Mouse (Mus musculus) embryonic facial prominence, embryonic 15.5 days (tissue): ENCODE results near the gene Lrp4. TPM values are rescaled to one million over a fixed set of nuclear protein-coding genes. Genes with fewer than 3 reads are reported as not detected.

Experiments used
- ATAC-seq: fragments of 200-750 bp; cut with Nextera tagmentation; 2 replicates; pipeline ENCODE4 v1.8.0; 2017; ENCODE audit warnings: low read depth, moderate TSS enrichment; ENCODE audit not compliant: insufficient number of reproducible peaks, low FRiP score, low TSS enrichment
- H3K27ac ChIP-seq: fragments of 300-500 bp; sonication (generic); replicated peaks from 2 replicates; pipeline ENCODE4 v1.5.1; 2015; ENCODE audit warnings: mild to moderate bottlenecking, inconsistent platforms
- H3K27me3 ChIP-seq: fragments of 300-500 bp; sonication (generic); 2 replicates; pipeline ENCODE4 v1.6.1; 2015; ENCODE audit warnings: inconsistent platforms
- H3K36me3 ChIP-seq: fragments of 300-500 bp; sonication (generic); 2 replicates; pipeline ENCODE4 v1.6.1; 2015; ENCODE audit warnings: mild to moderate bottlenecking, inconsistent platforms
- H3K4me1 ChIP-seq: fragments of 300-500 bp; sonication (generic); 2 replicates; pipeline ENCODE4 v1.6.1; 2015; ENCODE audit warnings: inconsistent platforms
- H3K4me2 ChIP-seq: fragments of 300-500 bp; sonication (generic); replicated peaks from 2 replicates; pipeline ENCODE4 v1.6.1; 2015; ENCODE audit warnings: mild to moderate bottlenecking, inconsistent platforms
- H3K4me3 ChIP-seq: fragments of 300-500 bp; sonication (generic); replicated peaks from 2 replicates; pipeline ENCODE4 v1.5.1; 2015; ENCODE audit warnings: mild to moderate bottlenecking, inconsistent platforms
- H3K9ac ChIP-seq: fragments of 300-500 bp; sonication (generic); 2 replicates; pipeline ENCODE4 v1.6.1; 2015; ENCODE audit warnings: inconsistent platforms
- H3K9me3 ChIP-seq: fragments of 300-500 bp; sonication (generic); replicated peaks from 2 replicates; pipeline ENCODE4 v1.6.1; 2016; ENCODE audit warnings: inconsistent platforms
- WGBS: fragments of 180-500 bp; shearing (Covaris S2); methylation state at CpG from one replicate; pipeline ENCODE4 v1.1.7; 2015; 5-methylcytosine and 5-hydroxymethylcytosine counted together
- polyA plus RNA-seq: library from polyadenylated mRNA; unstranded; fragments of >200 nt; fragmentation: Nextera tagmentation; extraction: Ambion mirVana; gene quantifications from 2 replicates; pipeline ENCODE4 v1.2.1, GENCODE M21; 2015

Gene Lrp4
- polyA plus RNA-seq, 1 experiment from 2014 or later: 11.1 TPM

DNA sequence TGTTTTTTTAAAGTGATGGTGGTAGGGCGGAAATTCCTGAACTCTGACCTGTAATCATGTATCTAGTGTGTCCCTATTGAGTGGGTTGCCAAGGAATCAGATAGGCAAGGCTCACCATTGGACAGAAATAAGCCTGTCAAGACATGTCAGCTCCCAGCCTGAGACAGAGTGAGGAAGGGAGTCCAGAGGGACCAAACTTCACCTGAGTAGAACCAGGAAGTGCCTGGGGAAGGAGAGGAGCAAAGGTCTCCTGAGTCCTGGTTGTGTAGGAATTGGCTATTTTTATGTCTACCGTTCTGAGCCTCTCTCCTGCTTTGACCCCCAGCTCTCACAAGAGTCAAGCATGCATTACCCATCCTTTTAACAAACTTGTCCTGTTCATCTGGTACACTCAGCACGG is 8.6 kb downstream of the Lrp4 start:
- WGBS: 80% methylated on average over 3 of the region's 3 CpGs
- Histone ChIP-seq H3K4me3 (no peak overlapping the region), H3K27me3 (no peaks in the 10 kb centered on the region), H3K4me2 (no peak overlapping the region), H3K9ac (no peak overlapping the region), H3K27ac (no peak overlapping the region), H3K36me3 (no peaks in the 10 kb centered on the region; the same call in 1 of the 2 replicates), H3K9me3 (no peaks in the 10 kb centered on the region), H3K4me1 (peaks cover 34% of the 10 kb centered on the region)
- ATAC-seq: no peak

- Histone ChIP-seq H3K4me3 (no peak overlapping the region), H3K4me1 (peaks cover 18% of the 10 kb centered on the region), H3K9ac (no peak overlapping the region), H3K4me2 (no peak overlapping the region), H3K9me3 (no peaks in the 10 kb centered on the region), H3K27ac (peak overlapping the region; percentile 17; the same call in 1 of the 2 replicates), H3K36me3 (peaks cover 4% of the 10 kb centered on the region), H3K27me3 (no peaks in the 10 kb centered on the region)
- 55% methylated on average over 8 of the region's 8 CpGs for WGBS
- no peak for ATAC-seq
These were observed 10.3 kb downstream of the Lrp4 start for GRCm38 (mm10) chr2:91467613-91468012.

DNA sequence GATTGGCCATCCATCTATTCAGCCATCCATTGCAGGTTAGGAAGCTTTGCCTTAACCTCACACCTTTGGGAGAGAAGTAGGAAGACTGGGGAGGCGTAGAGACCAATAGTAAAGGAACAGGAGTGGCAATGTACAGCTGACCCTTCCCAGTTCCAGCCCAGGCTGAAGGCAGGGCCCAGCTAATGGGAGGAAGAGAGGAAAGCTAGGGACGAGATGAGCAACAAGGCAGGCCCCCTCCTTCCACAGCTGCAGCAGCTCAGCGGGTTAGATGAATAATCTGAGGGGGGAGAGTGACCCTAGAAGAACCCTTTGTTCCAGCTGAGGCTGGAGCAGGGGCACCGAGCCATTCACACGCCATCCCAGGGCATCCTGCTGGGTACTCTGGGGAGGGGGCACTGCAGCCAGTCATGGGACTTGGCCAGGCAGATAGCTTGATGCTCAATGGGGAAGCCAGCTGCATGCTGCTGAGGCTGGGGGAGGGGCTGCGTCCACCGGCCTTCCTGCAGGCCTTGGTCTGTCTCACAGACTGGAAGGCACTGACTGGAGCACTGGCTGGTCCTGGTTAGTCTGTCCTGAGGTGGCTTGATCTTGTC is 12.8 kb downstream of the Lrp4 start:
- no peak overlapping the region for H3K4me3 ChIP-seq
- peaks cover 30% of the 10 kb centered on the region for H3K36me3 ChIP-seq
- peaks cover 14% of the 10 kb centered on the region; the same call in 1 of the 2 replicates for H3K4me1 ChIP-seq
- ATAC-seq: no peak
- H3K27ac ChIP-seq: no peak overlapping the region
- no peak overlapping the region for H3K9ac ChIP-seq
- no peaks in the 10 kb centered on the region for H3K9me3 ChIP-seq
- H3K4me2 ChIP-seq: no peak overlapping the region
- H3K27me3 ChIP-seq: no peaks in the 10 kb centered on the region
- WGBS: 47% methylated on average over 7 of the region's 7 CpGs

DNA sequence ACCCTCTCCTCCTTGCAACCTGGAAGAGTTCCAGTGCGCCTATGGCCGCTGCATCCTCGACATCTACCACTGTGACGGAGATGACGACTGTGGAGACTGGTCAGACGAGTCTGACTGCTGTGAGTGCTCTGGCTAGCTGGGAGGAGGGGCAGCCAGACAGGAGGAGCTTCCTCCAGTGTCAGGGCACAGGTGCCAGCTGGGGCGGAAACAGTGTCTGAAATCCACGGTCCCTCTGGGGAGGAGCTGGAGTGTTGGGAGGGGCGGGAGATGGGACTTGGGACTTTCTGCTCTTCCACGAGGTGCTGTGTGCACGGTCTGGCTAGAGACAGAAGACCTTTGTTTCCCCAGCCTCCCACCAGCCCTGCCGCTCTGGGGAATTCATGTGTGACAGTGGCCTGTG is 17.0 kb downstream of the Lrp4 start:
- 45% methylated on average over 12 of the region's 12 CpGs for WGBS
- Histone ChIP-seq H3K27ac (peak overlapping the region; percentile 45; the same call in 1 of the 2 replicates), H3K4me3 (no peak overlapping the region), H3K9me3 (no peaks in the 10 kb centered on the region), H3K4me1 (peaks cover 15% of the 10 kb centered on the region), H3K36me3 (peaks cover 70% of the 10 kb centered on the region), H3K9ac (no peak overlapping the region), H3K4me2 (no peak overlapping the region), H3K27me3 (no peaks in the 10 kb centered on the region)
- ATAC-seq: peak; percentile 53; the same call in 1 of the 2 replicates

DNA sequence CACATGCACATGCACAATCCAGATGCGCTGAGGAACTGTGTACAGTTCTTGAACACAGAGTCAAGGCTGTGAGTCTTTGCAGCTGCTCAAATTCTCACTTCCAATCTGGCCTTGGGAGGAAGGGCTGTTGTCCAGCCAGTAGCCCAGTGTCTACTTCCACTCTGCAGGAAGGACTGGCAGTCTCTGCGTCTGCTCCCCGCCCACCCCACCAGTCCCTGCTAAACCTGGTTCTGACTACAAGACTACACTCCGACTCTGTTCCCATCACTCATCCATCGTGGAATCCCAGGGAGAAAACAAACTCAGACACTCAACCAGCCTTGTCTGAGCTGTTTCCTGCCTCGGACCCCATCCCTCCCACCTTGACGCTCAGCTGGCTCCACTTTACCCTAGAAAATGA is 18.5 kb downstream of the Lrp4 start:
- Histone ChIP-seq H3K27me3 (no peaks in the 10 kb centered on the region), H3K9ac (no peak overlapping the region), H3K27ac (0 out of 2 replicates have a peak overlapping the region, but pooled peaks have one; percentile 3), H3K4me3 (no peak overlapping the region), H3K4me2 (no peak overlapping the region), H3K9me3 (no peaks in the 10 kb centered on the region), H3K36me3 (peaks cover 82% of the 10 kb centered on the region), H3K4me1 (peaks cover 15% of the 10 kb centered on the region)
- ATAC-seq: no peak
- 58% methylated on average over 7 of the region's 7 CpGs for WGBS

DNA sequence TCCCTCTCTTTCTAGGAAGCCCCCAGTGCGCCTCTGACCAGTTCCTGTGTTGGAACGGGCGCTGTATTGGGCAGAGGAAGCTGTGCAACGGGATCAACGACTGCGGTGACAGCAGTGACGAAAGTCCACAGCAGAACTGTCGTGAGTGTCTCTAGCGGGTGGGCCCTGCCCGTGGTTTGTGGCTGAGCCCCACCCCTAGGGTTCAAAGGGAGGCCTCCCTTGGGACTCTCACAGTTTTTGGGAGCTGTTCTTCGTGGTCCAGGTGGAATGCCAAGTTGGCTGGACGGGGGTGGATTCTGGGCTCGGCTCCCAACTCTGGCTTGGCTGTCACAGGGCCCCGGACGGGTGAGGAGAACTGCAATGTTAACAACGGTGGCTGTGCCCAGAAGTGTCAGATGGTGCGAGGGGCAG is 18.9 kb downstream of the Lrp4 start:
- H3K4me1 ChIP-seq: peaks cover 15% of the 10 kb centered on the region
- peak overlapping the region; percentile 3; the same call in 1 of the 2 replicates for H3K27ac ChIP-seq
- H3K9me3 ChIP-seq: no peaks in the 10 kb centered on the region
- WGBS: 58% methylated on average over 17 of the region's 17 CpGs
- ATAC-seq: 0 out of 2 replicates have a peak, but pooled peaks have one; percentile 26
- peaks cover 82% of the 10 kb centered on the region for H3K36me3 ChIP-seq
- H3K4me3 ChIP-seq: no peak overlapping the region
- H3K27me3 ChIP-seq: no peaks in the 10 kb centered on the region
- H3K9ac ChIP-seq: no peak overlapping the region
- no peak overlapping the region for H3K4me2 ChIP-seq

GRCm38 (mm10) chr2:91476841-91477240 is 19.5 kb downstream of the Lrp4 start:
- Histone ChIP-seq H3K4me1 (peaks cover 15% of the 10 kb centered on the region), H3K9me3 (no peaks in the 10 kb centered on the region), H3K4me2 (no peak overlapping the region), H3K36me3 (peaks cover 85% of the 10 kb centered on the region), H3K4me3 (no peak overlapping the region), H3K9ac (no peak overlapping the region), H3K27ac (no peak overlapping the region), H3K27me3 (no peaks in the 10 kb centered on the region)
- WGBS: 65% methylated on average over 7 of the region's 7 CpGs
- ATAC-seq: no peak

- Histone ChIP-seq H3K27me3 (no peaks in the 10 kb centered on the region), H3K4me2 (no peak overlapping the region), H3K9ac (no peak overlapping the region), H3K27ac (no peak overlapping the region), H3K4me3 (no peak overlapping the region), H3K9me3 (no peaks in the 10 kb centered on the region), H3K36me3 (peaks cover 79% of the 10 kb centered on the region), H3K4me1 (peaks cover 7% of the 10 kb centered on the region)
- no peak for ATAC-seq
- WGBS: 91% methylated on average over 9 of the region's 9 CpGs
These were observed 23.1 kb downstream of the Lrp4 start for GRCm38 (mm10) chr2:91480399-91480801.

- Histone ChIP-seq H3K4me3 (no peak overlapping the region), H3K9me3 (no peaks in the 10 kb centered on the region), H3K4me2 (no peak overlapping the region), H3K4me1 (peaks cover 7% of the 10 kb centered on the region), H3K36me3 (peaks cover 79% of the 10 kb centered on the region), H3K27me3 (no peaks in the 10 kb centered on the region), H3K27ac (no peak overlapping the region), H3K9ac (no peak overlapping the region)
- 58% methylated on average over 6 of the region's 6 CpGs for WGBS
- no peak for ATAC-seq
These were observed 23.6 kb downstream of the Lrp4 start for GRCm38 (mm10) chr2:91480805-91481514.

- Histone ChIP-seq H3K4me3 (no peak overlapping the region), H3K27me3 (no peaks in the 10 kb centered on the region), H3K27ac (no peak overlapping the region), H3K4me1 (no peaks in the 10 kb centered on the region), H3K9me3 (no peaks in the 10 kb centered on the region), H3K36me3 (peaks cover 75% of the 10 kb centered on the region), H3K4me2 (no peak overlapping the region), H3K9ac (no peak overlapping the region)
- no peak for ATAC-seq
- 75% methylated on average over 4 of the region's 4 CpGs for WGBS
These were observed 27.4 kb downstream of the Lrp4 start for GRCm38 (mm10) chr2:91484698-91485097.

GRCm38 (mm10) chr2:91485256-91485655 is 27.9 kb downstream of the Lrp4 start:
- Histone ChIP-seq H3K27ac (no peak overlapping the region), H3K4me1 (no peaks in the 10 kb centered on the region), H3K4me2 (no peak overlapping the region), H3K9ac (no peak overlapping the region), H3K36me3 (peaks cover 75% of the 10 kb centered on the region), H3K4me3 (no peak overlapping the region), H3K9me3 (no peaks in the 10 kb centered on the region), H3K27me3 (no peaks in the 10 kb centered on the region)
- WGBS: 78% methylated on average over 6 of the region's 6 CpGs
- ATAC-seq: no peak
